Mouse (Mus musculus): ENCODE measurements around the gene Itga9. TPM values are rescaled to one million over a fixed set of nuclear protein-coding genes. Genes with fewer than 3 reads are reported as not detected.

Gene Itga9
- polyA plus RNA-seq, 1 experiment from 2014 or later = 3.7 TPM

DNA sequence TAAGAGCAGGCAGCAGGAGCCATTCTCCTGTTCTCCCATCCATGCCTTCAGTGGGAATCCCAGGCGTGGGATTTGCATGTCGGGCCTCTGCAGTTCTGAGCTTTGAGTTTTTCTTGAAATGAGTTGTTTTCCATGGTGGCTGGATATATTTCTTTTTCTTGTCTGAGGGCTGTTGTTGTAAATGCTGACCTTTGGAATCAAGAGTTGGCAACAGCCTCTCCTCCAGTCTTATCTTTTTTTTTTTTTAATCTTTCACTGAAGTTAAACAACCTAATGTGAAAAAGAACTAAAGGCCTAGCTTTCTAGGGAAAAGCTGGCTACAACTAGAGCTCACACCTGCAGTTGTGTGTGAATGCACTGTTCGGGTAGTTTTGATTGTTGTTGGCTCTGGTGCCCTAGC is 240.3 kb downstream of the Itga9 start:
- H3K4me1 ChIP-seq (ENCODE audit: control insufficient read depth, insufficient read depth, low read length) = 0 out of 2 replicates have a peak, but pooled peaks cover 2% of the 10 kb centered on the region
- H3K9ac ChIP-seq (ENCODE audit: low read depth, low read length) = no peak overlapping the region
- peak; percentile 53 for ATAC-seq

DNA sequence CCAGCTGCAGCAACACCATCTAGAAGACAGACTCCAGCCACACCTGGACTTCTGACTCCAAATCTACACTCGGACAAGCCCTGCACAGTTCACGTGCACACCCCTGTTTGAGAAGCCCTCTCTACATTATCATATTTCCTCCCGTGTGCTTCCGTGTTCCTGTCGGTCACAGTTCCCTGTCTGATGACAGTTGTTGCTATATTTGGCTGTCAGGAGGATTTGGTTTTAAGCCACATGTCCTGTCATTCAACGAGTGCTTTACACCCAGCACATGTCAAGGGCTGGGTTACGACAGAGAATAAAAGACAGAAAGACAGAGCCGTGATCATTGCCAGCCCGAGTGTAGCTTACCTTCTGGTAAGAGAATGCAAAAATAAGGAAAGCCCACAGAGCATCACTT is 250.2 kb downstream of the Itga9 start:
- 79% methylated on average over 9 of the region's 9 CpGs for WGBS
- no peak overlapping the region for H3K4me3 ChIP-seq (ENCODE audit: low read length)
- no peak for ATAC-seq
- no peak overlapping the region for H3K9ac ChIP-seq (ENCODE audit: low read depth, low read length)
- no peaks in the 10 kb centered on the region for H3K9me3 ChIP-seq (ENCODE audit: control insufficient read depth, low read length)
- no peak overlapping the region for H3K27ac ChIP-seq (ENCODE audit: low read length)
- no peaks in the 10 kb centered on the region for H3K36me3 ChIP-seq (ENCODE audit: control insufficient read depth, insufficient read depth, low read length)
- peaks cover 9% of the 10 kb centered on the region for H3K4me1 ChIP-seq (ENCODE audit: control insufficient read depth, insufficient read depth, low read length)
- no peak overlapping the region for H3K4me2 ChIP-seq (ENCODE audit: low read depth, low read length)
- H3K27me3 ChIP-seq (replicated peaks; ENCODE audit: control insufficient read depth, insufficient read depth, low read length) = no peaks in the 10 kb centered on the region

More for the DNA sequence above, 240.3 kb downstream of the Itga9 start:
- no peak overlapping the region for H3K4me2 ChIP-seq (ENCODE audit: low read depth, low read length)
- H3K4me3 ChIP-seq (ENCODE audit: low read length) = no peak overlapping the region
- H3K27me3 ChIP-seq (replicated peaks; ENCODE audit: control insufficient read depth, insufficient read depth, low read length) = no peaks in the 10 kb centered on the region
- WGBS = 60% methylated on average over 3 of the region's 3 CpGs
- H3K27ac ChIP-seq (ENCODE audit: low read length) = peak overlapping the region; percentile 47
- no peaks in the 10 kb centered on the region for H3K9me3 ChIP-seq (ENCODE audit: control insufficient read depth, low read length)
- no peaks in the 10 kb centered on the region for H3K36me3 ChIP-seq (ENCODE audit: control insufficient read depth, insufficient read depth, low read length)

GRCm38 (mm10) chr9:118860613-118861141 is 254.2 kb downstream of the Itga9 start:
- H3K9ac ChIP-seq (ENCODE audit: low read depth, low read length) = 0 out of 2 replicates have a peak overlapping the region, but pooled peaks have one; percentile 10
- no peak overlapping the region for H3K4me3 ChIP-seq (ENCODE audit: low read length)
- H3K27ac ChIP-seq (ENCODE audit: low read length) = peak overlapping the region; percentile 28
- no peaks in the 10 kb centered on the region for H3K27me3 ChIP-seq (replicated peaks; ENCODE audit: control insufficient read depth, insufficient read depth, low read length)
- H3K4me2 ChIP-seq (ENCODE audit: low read depth, low read length) = no peak overlapping the region
- WGBS = 50% methylated on average over 12 of the region's 12 CpGs
- peaks cover 11% of the 10 kb centered on the region for H3K4me1 ChIP-seq (ENCODE audit: control insufficient read depth, insufficient read depth, low read length)
- no peaks in the 10 kb centered on the region for H3K36me3 ChIP-seq (ENCODE audit: control insufficient read depth, insufficient read depth, low read length)
- no peaks in the 10 kb centered on the region for H3K9me3 ChIP-seq (ENCODE audit: control insufficient read depth, low read length)
- ATAC-seq = no peak

GRCm38 (mm10) chr9:118862214-118862613 is 255.7 kb downstream of the Itga9 start:
- no peak overlapping the region for H3K9ac ChIP-seq (ENCODE audit: low read depth, low read length)
- H3K27me3 ChIP-seq (replicated peaks; ENCODE audit: control insufficient read depth, insufficient read depth, low read length) = no peaks in the 10 kb centered on the region
- WGBS = 69% methylated on average over 12 of the region's 12 CpGs
- no peak overlapping the region for H3K4me3 ChIP-seq (ENCODE audit: low read length)
- no peaks in the 10 kb centered on the region for H3K9me3 ChIP-seq (ENCODE audit: control insufficient read depth, low read length)
- H3K4me1 ChIP-seq (ENCODE audit: control insufficient read depth, insufficient read depth, low read length) = peaks cover 11% of the 10 kb centered on the region
- H3K4me2 ChIP-seq (ENCODE audit: low read depth, low read length) = no peak overlapping the region
- ATAC-seq = no peak
- H3K36me3 ChIP-seq (ENCODE audit: control insufficient read depth, insufficient read depth, low read length) = no peaks in the 10 kb centered on the region
- no peak overlapping the region for H3K27ac ChIP-seq (ENCODE audit: low read length)

DNA sequence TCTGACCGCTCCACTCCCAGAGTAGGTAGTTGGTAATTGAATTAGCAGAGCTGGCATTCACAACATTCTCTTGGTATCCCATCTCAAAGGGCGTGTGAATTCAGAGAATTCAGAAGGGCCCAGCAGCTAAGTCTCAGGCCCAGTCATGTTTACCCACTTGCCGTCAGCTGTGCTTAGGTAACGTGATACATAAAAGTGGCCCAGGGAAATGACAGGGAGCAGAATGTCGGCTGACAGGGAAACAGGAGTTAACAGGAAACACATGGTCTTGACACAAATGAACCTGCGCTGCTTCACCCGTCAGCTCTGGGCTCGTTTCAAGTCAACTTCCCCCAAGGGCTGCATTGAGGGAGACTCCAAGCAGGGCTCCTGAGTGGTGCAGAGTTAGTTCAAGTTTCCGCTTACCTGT is 256.4 kb downstream of the Itga9 start:
- H3K9ac ChIP-seq (ENCODE audit: low read depth, low read length) = no peak overlapping the region
- no peak overlapping the region for H3K27ac ChIP-seq (ENCODE audit: low read length)
- H3K4me3 ChIP-seq (ENCODE audit: low read length) = no peak overlapping the region
- H3K9me3 ChIP-seq (ENCODE audit: control insufficient read depth, low read length) = no peaks in the 10 kb centered on the region
- H3K36me3 ChIP-seq (ENCODE audit: control insufficient read depth, insufficient read depth, low read length) = no peaks in the 10 kb centered on the region
- H3K4me2 ChIP-seq (ENCODE audit: low read depth, low read length) = no peak overlapping the region
- WGBS = 56% methylated on average over 9 of the region's 9 CpGs
- no peaks in the 10 kb centered on the region for H3K27me3 ChIP-seq (replicated peaks; ENCODE audit: control insufficient read depth, insufficient read depth, low read length)
- H3K4me1 ChIP-seq (ENCODE audit: control insufficient read depth, insufficient read depth, low read length) = peaks cover 11% of the 10 kb centered on the region
- no peak for ATAC-seq

GRCm38 (mm10) chr9:118863528-118863927 is 257.0 kb downstream of the Itga9 start:
- Histone ChIP-seq H3K9me3 (ENCODE audit: control insufficient read depth, low read length) (no peaks in the 10 kb centered on the region), H3K27me3 (replicated peaks; ENCODE audit: control insufficient read depth, insufficient read depth, low read length) (no peaks in the 10 kb centered on the region), H3K9ac (ENCODE audit: low read depth, low read length) (no peak overlapping the region), H3K4me1 (ENCODE audit: control insufficient read depth, insufficient read depth, low read length) (peaks cover 11% of the 10 kb centered on the region), H3K36me3 (ENCODE audit: control insufficient read depth, insufficient read depth, low read length) (no peaks in the 10 kb centered on the region), H3K27ac (ENCODE audit: low read length) (no peak overlapping the region), H3K4me2 (ENCODE audit: low read depth, low read length) (no peak overlapping the region), H3K4me3 (ENCODE audit: low read length) (no peak overlapping the region)
- no peak for ATAC-seq
- WGBS = 91% methylated on average over 8 of the region's 8 CpGs

- Histone ChIP-seq H3K4me1 (ENCODE audit: control insufficient read depth, insufficient read depth, low read length) (peaks cover 2% of the 10 kb centered on the region; the same call in 1 of the 2 replicates), H3K9me3 (ENCODE audit: control insufficient read depth, low read length) (no peaks in the 10 kb centered on the region), H3K4me2 (ENCODE audit: low read depth, low read length) (no peak overlapping the region), H3K27me3 (replicated peaks; ENCODE audit: control insufficient read depth, insufficient read depth, low read length) (no peaks in the 10 kb centered on the region), H3K36me3 (ENCODE audit: control insufficient read depth, insufficient read depth, low read length) (no peaks in the 10 kb centered on the region), H3K27ac (ENCODE audit: low read length) (no peak overlapping the region), H3K4me3 (ENCODE audit: low read length) (no peak overlapping the region), H3K9ac (ENCODE audit: low read depth, low read length) (no peak overlapping the region)
- no peak for ATAC-seq
- WGBS = 89% methylated on average over 2 of the region's 2 CpGs
These were observed 260.5 kb downstream of the Itga9 start for GRCm38 (mm10) chr9:118866949-118867348.

- Histone ChIP-seq H3K27me3 (replicated peaks; ENCODE audit: control insufficient read depth, insufficient read depth, low read length) (no peaks in the 10 kb centered on the region), H3K9ac (ENCODE audit: low read depth, low read length) (no peak overlapping the region), H3K4me3 (ENCODE audit: low read length) (no peak overlapping the region), H3K9me3 (ENCODE audit: control insufficient read depth, low read length) (no peaks in the 10 kb centered on the region), H3K4me1 (ENCODE audit: control insufficient read depth, insufficient read depth, low read length) (no peaks in the 10 kb centered on the region), H3K27ac (ENCODE audit: low read length) (no peak overlapping the region), H3K4me2 (ENCODE audit: low read depth, low read length) (no peak overlapping the region), H3K36me3 (ENCODE audit: control insufficient read depth, insufficient read depth, low read length) (no peaks in the 10 kb centered on the region)
- 83% methylated on average over 8 of the region's 8 CpGs for WGBS
- ATAC-seq = no peak
These were observed 261.4 kb downstream of the Itga9 start for GRCm38 (mm10) chr9:118867851-118868250.

- no peak overlapping the region for H3K4me3 ChIP-seq (ENCODE audit: low read length)
- H3K27me3 ChIP-seq (replicated peaks; ENCODE audit: control insufficient read depth, insufficient read depth, low read length) = no peaks in the 10 kb centered on the region
- no peak overlapping the region for H3K4me2 ChIP-seq (ENCODE audit: low read depth, low read length)
- H3K9ac ChIP-seq (ENCODE audit: low read depth, low read length) = no peak overlapping the region
- ATAC-seq = no peak
- no peaks in the 10 kb centered on the region for H3K9me3 ChIP-seq (ENCODE audit: control insufficient read depth, low read length)
- 54% methylated on average over 4 of the region's 4 CpGs for WGBS
- 0 out of 2 replicates have a peak, but pooled peaks cover 3% of the 10 kb centered on the region for H3K36me3 ChIP-seq (ENCODE audit: control insufficient read depth, insufficient read depth, low read length)
- no peaks in the 10 kb centered on the region for H3K4me1 ChIP-seq (ENCODE audit: control insufficient read depth, insufficient read depth, low read length)
- H3K27ac ChIP-seq (ENCODE audit: low read length) = no peak overlapping the region
These were observed 264.6 kb downstream of the Itga9 start for GRCm38 (mm10) chr9:118871089-118871488.

DNA sequence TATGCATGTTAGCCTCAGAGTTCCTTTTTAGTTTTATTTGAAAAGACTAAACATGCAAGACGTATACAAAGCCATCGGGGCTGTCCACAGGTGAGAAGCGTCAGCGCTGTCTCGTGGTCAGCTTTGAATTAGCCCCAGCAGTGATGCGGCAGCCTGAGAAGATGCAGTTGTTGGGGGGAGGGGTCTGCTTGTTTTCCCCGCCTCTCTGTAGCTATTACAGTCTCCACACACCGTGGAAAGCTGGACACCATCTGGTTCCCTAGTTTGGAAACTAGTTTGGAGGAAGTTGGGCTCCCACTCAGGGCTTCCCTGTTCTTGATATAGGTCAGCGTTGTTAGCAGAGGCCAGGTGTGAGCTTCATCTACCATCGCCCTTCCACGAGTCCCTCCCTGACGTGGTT is 266.5 kb downstream of the Itga9 start:
- Histone ChIP-seq H3K27me3 (replicated peaks; ENCODE audit: control insufficient read depth, insufficient read depth, low read length) (no peaks in the 10 kb centered on the region), H3K9ac (ENCODE audit: low read depth, low read length) (no peak overlapping the region), H3K27ac (ENCODE audit: low read length) (no peak overlapping the region), H3K4me2 (ENCODE audit: low read depth, low read length) (no peak overlapping the region), H3K9me3 (ENCODE audit: control insufficient read depth, low read length) (no peaks in the 10 kb centered on the region), H3K4me3 (ENCODE audit: low read length) (no peak overlapping the region), H3K4me1 (ENCODE audit: control insufficient read depth, insufficient read depth, low read length) (no peaks in the 10 kb centered on the region), H3K36me3 (ENCODE audit: control insufficient read depth, insufficient read depth, low read length) (0 out of 2 replicates have a peak, but pooled peaks cover 3% of the 10 kb centered on the region)
- 71% methylated on average over 12 of the region's 12 CpGs for WGBS
- ATAC-seq = no peak
